Comparison of ENCODE assay signal across 16 mouse cellular contexts in the genomic region with DNA sequence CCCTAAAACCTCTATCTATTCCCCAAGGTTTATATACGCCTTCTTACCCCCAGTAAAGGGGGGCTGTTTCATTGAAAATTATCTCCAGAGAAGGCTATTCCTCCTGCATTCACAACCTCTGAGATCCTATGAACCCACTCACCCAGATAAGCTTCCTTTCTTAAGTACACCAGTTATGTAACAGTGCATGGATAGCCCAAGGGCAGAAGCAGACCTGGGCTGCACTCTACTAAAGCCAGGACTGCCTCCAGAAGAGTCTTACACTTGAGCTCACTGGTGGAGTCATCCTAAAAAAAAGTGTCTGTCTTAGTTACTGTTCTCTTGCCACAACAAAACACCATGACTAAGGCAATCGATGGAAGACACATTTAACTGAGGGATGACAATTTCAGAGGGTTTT.
"Had no signal": no experiment of that assay in that cellular context is flagged by ENCODE, and none has a peak within 500 bp of the region (broad histone marks: within the 10 kb centered on the region; RNA-seq: fewer than 3 reads in every experiment).

No protein-coding gene starts in this region.

- H3K27me3 ChIP-seq: neural tube, embryonic 12.5 days; neural tube, embryonic 13.5 days; neural tube, embryonic 15.5 days; stomach, embryonic 15.5 days had no signal

- DNase-seq: retina, postnatal 1 day; right cerebral cortex, adult 18-20 months; right cerebral cortex, postnatal 14 days; right cerebral cortex, postnatal 25 days; right cerebral cortex, postnatal 4 days; spleen, adult 18-20 months; thymus, adult 18-20 months; thymus, adult 2 months; thymus, postnatal 14 days; thymus, postnatal 25 days; thymus, postnatal 36 days; thymus, postnatal 4 days had no signal
